Mouse (Mus musculus) CH12.LX (cell line): ENCODE measurements around the gene Pex16. TPM values are rescaled to one million over a fixed set of nuclear protein-coding genes. Genes with fewer than 3 reads are reported as not detected.
A peak's percentile ranks its signal among the peaks of the same experiment; 100 is the strongest.

ENCODE experiments used
- DNase-seq: peaks from one replicate; pipeline ENCODE4 v3.0.0-alpha.2; 2013; ENCODE audit errors: extremely low read depth
- H3K27ac ChIP-seq: 2 replicates; pipeline ENCODE4 v1.5.1; 2012; ENCODE audit warnings: low read depth, mild to moderate bottlenecking, control low read depth, moderate library complexity; ENCODE audit not compliant: insufficient read depth
- H3K27me3 ChIP-seq: replicated peaks from 2 replicates; pipeline ENCODE3; 2012; ENCODE audit warnings: inconsistent platforms
- H3K36me3 ChIP-seq, 2 experiments: replicated peaks in 1 of 2; 2 replicates each; pipeline versions ENCODE3 to v1.6.1; 2012; ENCODE audit warnings: inconsistent platforms in 1 of 2, low read length in 1 of 2, mild to moderate bottlenecking in 1 of 2, mixed read lengths in 1 of 2, moderate library complexity in 1 of 2; ENCODE audit not compliant: control insufficient read depth in 1 of 2, insufficient read depth in 1 of 2
- H3K4me1 ChIP-seq, 2 experiments: 2 replicates each; pipeline ENCODE4 v1.6.1; 2012; ENCODE audit warnings: inconsistent platforms in 1 of 2, moderate library complexity in 1 of 2; ENCODE audit not compliant: insufficient read depth in 2 of 2, control insufficient read depth in 1 of 2
- H3K4me2 ChIP-seq: 2 replicates; pipeline ENCODE4 v1.6.1; 2012; ENCODE audit warnings: low read depth, mild to moderate bottlenecking, control low read depth; ENCODE audit not compliant: poor library complexity, insufficient read depth, severe bottlenecking
- H3K4me3 ChIP-seq, 3 experiments: fragments of 150-350 bp in 1 of 3; sonication (generic) in 1 of 3; replicated peaks in 1 of 3; 2 replicates each; pipeline versions ENCODE3 to v1.5.1; 2011 to 2012; ENCODE audit warnings: low read depth in 2 of 3, low read length in 2 of 3, mild to moderate bottlenecking in 2 of 3, moderate library complexity in 2 of 3, control low read depth in 1 of 3, improper control_type of control experiment in 1 of 3, inconsistent platforms in 1 of 3, mixed read lengths in 1 of 3; ENCODE audit not compliant: poor library complexity in 1 of 3
- H3K79me2 ChIP-seq: replicated peaks from 2 replicates; pipeline ENCODE4 v1.6.1; 2012; ENCODE audit warnings: mild to moderate bottlenecking, moderate library complexity; ENCODE audit not compliant: control insufficient read depth, poor library complexity, insufficient read depth, severe bottlenecking; ENCODE audit errors: extremely low read depth
- H3K9ac ChIP-seq: 2 replicates; pipeline ENCODE4 v1.6.1; 2012; ENCODE audit warnings: low read depth, mild to moderate bottlenecking, control low read depth, moderate library complexity; ENCODE audit not compliant: insufficient read depth
- H3K9me3 ChIP-seq: replicated peaks from 2 replicates; pipeline ENCODE3; 2012; ENCODE audit warnings: low read length, inconsistent platforms, mixed read lengths
- CHD1 ChIP-seq: IDR thresholded peaks from 2 replicates; pipeline ENCODE4 v1.6.1; 2012; ENCODE audit warnings: low read depth, low read length, improper control_type of control experiment, inconsistent platforms
- CTCF ChIP-seq, 2 experiments: IDR thresholded peaks in 1 of 2; conservative IDR thresholded peaks in 1 of 2; 2 replicates each; pipeline ENCODE4 v1.5.1; 2011 to 2012; ENCODE audit warnings: low read depth in 2 of 2, low read length in 2 of 2, improper control_type of control experiment in 1 of 2, inconsistent platforms in 1 of 2, mild to moderate bottlenecking in 1 of 2, moderate library complexity in 1 of 2
- ETS1 ChIP-seq: conservative IDR thresholded peaks from 2 replicates; pipeline ENCODE4 v1.6.1; 2012; ENCODE audit warnings: low read depth, mild to moderate bottlenecking, inconsistent platforms, low read length, improper control_type of control experiment, moderate library complexity
- IRF4 ChIP-seq: IDR thresholded peaks from 2 replicates; pipeline ENCODE4 v1.6.1; 2014; ENCODE audit warnings: low read depth, mild to moderate bottlenecking, inconsistent platforms, low read length, improper control_type of control experiment
- JUN ChIP-seq: IDR thresholded peaks from 2 replicates; pipeline ENCODE4 v1.6.1; 2011; ENCODE audit warnings: low read depth, mild to moderate bottlenecking, low read length, improper control_type of control experiment, moderate library complexity; ENCODE audit not compliant: insufficient read depth
- MAX ChIP-seq: IDR thresholded peaks from 2 replicates; pipeline ENCODE4 v1.6.1; 2011; ENCODE audit warnings: low read length, improper control_type of control experiment
- MEF2A ChIP-seq: IDR thresholded peaks from 2 replicates; pipeline ENCODE4 v1.6.1; 2014; ENCODE audit warnings: low read depth, mild to moderate bottlenecking, inconsistent platforms, low read length, improper control_type of control experiment, borderline replicate concordance
- MXI1 ChIP-seq: IDR thresholded peaks from 2 replicates; pipeline ENCODE4 v1.6.1; 2011; ENCODE audit warnings: mild to moderate bottlenecking, low read depth, low read length, improper control_type of control experiment
- MYC ChIP-seq: IDR thresholded peaks from 2 replicates; pipeline ENCODE4 v1.6.1; 2011; ENCODE audit warnings: low read depth, mild to moderate bottlenecking, improper control_type of control experiment, low read length
- NELFE ChIP-seq: IDR thresholded peaks from 2 replicates; pipeline ENCODE4 v1.6.1; 2011; ENCODE audit warnings: low read depth, low read length, improper control_type of control experiment
- NRF1 ChIP-seq: IDR thresholded peaks from 2 replicates; pipeline ENCODE4 v1.6.1; 2014; ENCODE audit warnings: low read depth, mild to moderate bottlenecking, inconsistent platforms, low read length, improper control_type of control experiment, moderate library complexity
- POLR2A ChIP-seq: IDR thresholded peaks from 2 replicates; pipeline ENCODE4 v1.6.1; 2011; ENCODE audit warnings: low read depth, mild to moderate bottlenecking, improper control_type of control experiment, low read length
- SIN3A ChIP-seq: IDR thresholded peaks from 2 replicates; pipeline ENCODE4 v1.6.1; 2012; ENCODE audit warnings: low read length, improper control_type of control experiment, inconsistent platforms
- SMC3 ChIP-seq: IDR thresholded peaks from 2 replicates; pipeline ENCODE4 v1.6.1; 2011; ENCODE audit warnings: low read depth, low read length, improper control_type of control experiment
- TCF12 ChIP-seq: IDR thresholded peaks from 2 replicates; pipeline ENCODE4 v1.6.1; 2014; ENCODE audit warnings: low read depth, mild to moderate bottlenecking, inconsistent platforms, low read length, improper control_type of control experiment
- UBTF ChIP-seq: IDR thresholded peaks from 2 replicates; pipeline ENCODE4 v1.6.1; 2012; ENCODE audit warnings: low read depth, mild to moderate bottlenecking, inconsistent platforms, low read length, improper control_type of control experiment, moderate library complexity
- ZKSCAN1 ChIP-seq: IDR thresholded peaks from 2 replicates; pipeline ENCODE4 v1.6.1; 2012; ENCODE audit warnings: low read depth, inconsistent platforms, low read length, improper control_type of control experiment, borderline replicate concordance
- dilution Hi-C: fragments of 300-500 bp; cut with MboI; formaldehyde crosslinking; loops from 2 replicates; pipeline ENCODE4 v1.14.3; 2020; ENCODE audit warnings: low sequenced_read_pairs; ENCODE audit not compliant: extremely low pct_unique_long_range_greater_than_20kb, extremely low pct_ligation_motif_present
- in situ Hi-C: fragments of 300-500 bp; cut with MboI; formaldehyde crosslinking; loops from 3 replicates; pipeline ENCODE4 v1.14.3; 2019; ENCODE audit warnings: low sequenced_read_pairs, low pct_ligation_motif_present, low pct_unique_long_range_greater_than_20kb, mixed read lengths
- polyA plus RNA-seq: library from polyadenylated mRNA; unstranded; fragments of >175 nt; gene quantifications from 2 replicates; pipeline ENCODE4 v1.2.1, GENCODE M21; 2012; ENCODE audit warnings: low read depth; ENCODE audit not compliant: insufficient read length
- total RNA-seq, 2 experiments: library from RNA; depleted of rRNA; stranded (reverse); fragments of 300-350 nt in 1 of 2; fragments of >200 nt in 1 of 2; gene quantifications; 2 replicates each; pipeline ENCODE4 v1.2.3; 2012 to 2014

Pex16 gene
- total and polyA plus RNA-seq, 3 experiments, result 28.7 to 44.0 (median 36.6) TPM

DNA sequence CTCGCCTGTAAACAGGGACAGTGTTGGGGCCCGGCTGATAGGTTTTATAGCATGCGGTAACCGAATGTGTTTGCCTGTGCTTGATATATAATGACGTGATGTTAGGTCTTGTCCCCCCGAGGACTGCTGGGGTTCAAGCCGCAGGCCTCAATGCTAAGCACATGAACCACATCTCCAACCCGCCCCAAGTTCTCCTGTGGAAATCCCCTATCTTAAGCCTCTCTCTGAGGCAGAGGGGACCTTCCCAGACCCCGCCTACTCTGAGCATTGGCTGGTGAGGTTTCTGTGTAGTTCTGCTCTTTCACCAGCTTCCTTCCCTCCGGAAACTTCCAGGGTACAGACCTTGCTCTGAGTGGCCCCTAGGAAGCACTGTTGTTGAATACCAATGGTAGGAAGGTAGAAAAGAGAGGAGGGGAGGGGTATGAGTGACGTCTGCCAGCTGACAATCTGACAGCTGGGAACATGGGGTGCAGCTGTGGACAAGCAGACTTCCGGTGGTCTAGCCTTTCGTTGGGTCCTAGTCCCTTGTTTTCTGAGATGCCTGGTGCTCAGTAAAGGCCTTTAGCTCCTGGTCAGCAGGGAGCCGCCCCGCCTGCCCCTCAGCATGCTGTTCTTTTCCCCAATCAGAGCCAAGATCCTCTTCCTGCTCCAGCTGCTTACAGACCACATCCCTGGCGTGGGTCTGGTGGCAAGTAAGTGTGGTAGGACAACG is 5.5 kb downstream of the Pex16 start:
- no peaks in the 10 kb centered on the region for H3K9me3 ChIP-seq
- H3K27ac ChIP-seq, result peak overlapping the region; percentile 79
- H3K4me1 ChIP-seq, result peaks cover 22 to 56% of the 10 kb centered on the region in 2 experiments
- DNase-seq, result peak; percentile 93
- H3K27me3 ChIP-seq, result no peaks in the 10 kb centered on the region
- peak overlapping the region; percentile 16; the same call in 1 of the 2 replicates for H3K9ac ChIP-seq
- peaks cover 55 to 78% of the 10 kb centered on the region in 2 experiments for H3K36me3 ChIP-seq
- peak overlapping the region in 2 of 3 experiments; percentile 4 to 46 for H3K4me3 ChIP-seq
- dilution Hi-C loops, result no loop called here
- in situ Hi-C loops, result no loop called here
- peak overlapping the region; percentile 21 for H3K4me2 ChIP-seq
- peaks cover 9% of the 10 kb centered on the region for H3K79me2 ChIP-seq
- TF ChIP-seq SMC3 (0 out of 2 replicates have a peak, but pooled peaks have one; percentile 14), ETS1 (peak; percentile 56; the same call in 1 of the 2 replicates), TCF12 (no peak), CTCF (conservative IDR thresholded peaks at IDR 0.05 in 1 of 2, IDR thresholded peaks at IDR 0.05 in 1 of 2; ENCODE audit: low read depth in 2 of 2, low read length in 2 of 2) (peak in 1 of 2 experiments; percentile 22; a peak in 1 of 4 replicates), NRF1 (no peak), UBTF (no peak), IRF4 (0 out of 2 replicates have a peak, but pooled peaks have one; percentile 17), MAX (peak; percentile 74; the same call in 1 of the 2 replicates), NELFE (0 out of 2 replicates have a peak, but pooled peaks have one; percentile 43), POLR2A (peak; percentile 50; the same call in 1 of the 2 replicates), MXI1 (peak; percentile 61), MYC (peak; percentile 84), SIN3A (peak; percentile 80), MEF2A (peak; percentile 19; the same call in 1 of the 2 replicates)

DNA sequence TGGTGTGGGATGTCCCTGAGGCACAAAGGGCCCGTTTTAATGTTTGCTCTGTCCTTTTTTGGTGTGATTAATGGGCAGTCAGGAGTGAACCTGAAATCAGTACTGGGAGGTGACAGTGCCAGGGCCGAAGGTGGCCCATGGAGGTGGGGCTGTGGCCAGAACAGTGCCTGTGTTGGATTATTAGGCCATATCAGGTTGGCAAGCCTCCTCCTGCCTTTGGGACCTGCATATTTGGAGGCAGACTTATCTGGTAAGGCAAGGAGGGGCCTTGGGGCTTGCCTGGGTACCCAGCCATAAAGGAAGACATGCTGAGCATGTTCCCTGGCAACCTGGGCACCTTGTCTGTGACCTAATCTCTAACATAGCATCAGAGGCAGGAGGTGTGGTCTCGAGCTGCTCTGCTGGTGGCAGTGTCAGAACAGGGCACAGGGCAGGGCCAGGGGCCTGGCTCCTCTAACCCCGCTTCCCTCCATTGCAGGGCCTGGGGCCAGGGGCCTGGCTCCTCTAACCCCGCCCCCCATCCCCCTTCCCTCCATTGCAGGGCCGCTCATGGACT is 6.1 kb downstream of the Pex16 start:
- Histone ChIP-seq H3K27me3 (no peaks in the 10 kb centered on the region), H3K9me3 (no peaks in the 10 kb centered on the region), H3K4me3 (peak overlapping the region in 2 of 3 experiments; percentile 4 to 46), H3K79me2 (peaks cover 8% of the 10 kb centered on the region), H3K27ac (peak overlapping the region; percentile 79), H3K36me3 (peaks cover 59 to 85% of the 10 kb centered on the region in 2 experiments), H3K4me1 (peaks cover 22 to 56% of the 10 kb centered on the region in 2 experiments), H3K9ac (peak overlapping the region; percentile 16; the same call in 1 of the 2 replicates), H3K4me2 (peak overlapping the region; percentile 21; the same call in 1 of the 2 replicates)
- in situ Hi-C loops (no loop called here), dilution Hi-C loops (no loop called here)
- no peak for DNase-seq
- TF ChIP-seq UBTF, result no peak
- TF ChIP-seq JUN, result no peak
- no peak for TF ChIP-seq CHD1
- no peak for TF ChIP-seq ZKSCAN1
